Mouse (Mus musculus): Measurements from ENCODE around the gene Mmp14.

- TF ChIP-seq CTCF (IDR thresholded peaks at IDR 0.05; ENCODE audit: borderline replicate concordance, extremely low read depth, insufficient read depth, insufficient read length) (peak; percentile 74; the same call in 1 of the 2 replicates), POLR2A (IDR thresholded peaks at IDR 0.05; ENCODE audit: borderline replicate concordance, extremely low read depth, insufficient read depth, insufficient read length, poor library complexity, severe bottlenecking) (no peak)
These were observed 18.7 kb upstream of the Mmp14 start for GRCm38 (mm10) chr14:54412629-54413170.

All from brain, embryonic 14.5 days (tissue).